Mouse (Mus musculus): ENCODE measurements around the gene Jpt1.
"Not testable (repeated sequence)": the region's sequence is repeated elsewhere in the genome, so short reads cannot be mapped to it uniquely, and the experiment has no call there.

Gene Jpt1

GRCm38 (mm10) chr11:115512004-115512403 is 2.2 kb downstream of the Jpt1 start:
- no peak for DNase-seq (ENCODE audit: low spot score in 2 of 2)

- no peak for DNase-seq (ENCODE audit: low spot score in 2 of 2)
Observed at GRCm38 (mm10) chr11:115511121-115511520, 3.1 kb downstream of the Jpt1 start.

- no peak for DNase-seq (ENCODE audit: low spot score in 2 of 2)
Observed at GRCm38 (mm10) chr11:115510507-115510888, 3.7 kb downstream of the Jpt1 start.

GRCm38 (mm10) chr11:115509773-115510506 is 4.2 kb downstream of the Jpt1 start:
- no peak for DNase-seq (ENCODE audit: low spot score in 2 of 2)

- no peak for DNase-seq (ENCODE audit: low spot score in 2 of 2)
Observed at GRCm38 (mm10) chr11:115508061-115508460, 6.1 kb downstream of the Jpt1 start.

DNA sequence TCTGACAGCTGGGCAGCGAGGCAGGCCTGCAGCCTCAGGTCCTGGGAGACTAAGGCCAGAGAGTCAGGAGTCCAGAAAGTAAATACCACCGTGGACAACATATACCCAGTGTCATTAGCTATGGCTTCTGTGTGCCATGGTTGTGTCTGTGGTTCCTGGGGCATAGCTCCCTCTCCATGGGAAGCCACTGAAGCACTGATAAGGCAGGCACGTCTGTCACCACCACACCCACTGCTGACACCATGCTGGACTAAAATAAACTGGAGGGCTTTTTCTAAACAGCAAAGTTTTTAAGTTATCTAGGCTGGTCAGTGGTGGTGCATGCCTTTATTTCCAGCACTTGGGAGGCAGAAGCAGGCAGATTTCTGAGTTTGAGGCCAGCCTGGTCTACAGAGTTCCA is 7.6 kb downstream of the Jpt1 start:
- DNase-seq (ENCODE audit: low spot score in 2 of 2): no peak

- DNase-seq (ENCODE audit: low spot score in 2 of 2): no peak
Observed at GRCm38 (mm10) chr11:115502636-115503035, 11.6 kb downstream of the Jpt1 start.

DNA sequence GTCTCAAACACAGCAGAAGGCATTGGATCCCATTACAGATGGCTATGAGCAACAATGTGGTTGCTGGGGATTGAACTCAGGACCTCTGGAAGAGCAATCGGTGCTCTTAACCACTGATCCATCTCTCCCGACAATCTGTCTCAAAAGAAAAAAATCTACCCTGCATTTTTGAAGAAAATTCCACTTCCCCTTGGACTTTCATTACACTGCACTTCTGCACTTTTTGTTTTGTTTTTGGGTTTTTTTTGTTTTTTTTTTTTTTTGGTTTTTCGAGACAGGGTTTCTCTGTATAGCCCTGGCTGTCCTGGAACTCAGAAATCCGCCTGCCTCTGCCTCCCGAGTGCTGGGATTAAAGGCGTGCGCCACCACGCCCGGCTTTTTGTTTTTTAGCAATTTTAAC is 17.6 kb downstream of the Jpt1 start:
- DNase-seq (ENCODE audit: low spot score in 2 of 2): not testable (repeated sequence)

DNA sequence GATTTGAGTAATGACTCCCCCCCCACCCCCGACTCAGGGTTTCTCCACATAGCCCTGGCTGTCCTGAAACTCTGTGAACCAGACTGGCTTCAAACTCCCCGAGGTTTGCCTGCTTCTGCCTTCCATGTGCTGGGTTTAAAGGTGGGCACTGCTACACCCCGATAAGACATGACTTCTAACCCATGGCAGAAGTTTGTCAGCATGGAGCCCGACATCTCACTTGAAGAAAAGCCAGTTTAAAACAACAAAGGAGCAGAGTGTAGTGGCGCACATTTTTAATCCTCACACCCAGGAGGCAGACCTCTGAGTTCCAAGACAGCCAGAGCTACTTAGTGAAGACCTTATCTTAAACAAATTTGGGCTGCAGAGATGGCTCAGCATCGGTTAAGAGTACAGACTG is 21.8 kb downstream of the Jpt1 start:
- DNase-seq (ENCODE audit: low spot score in 2 of 2): no peak

- peak; percentile 79 to 84 for DNase-seq (ENCODE audit: low spot score in 2 of 2)
Observed at GRCm38 (mm10) chr11:115491356-115492083, 22.7 kb downstream of the Jpt1 start, which contains the start of gene Nt5c. Nt5c (minus strand) TSS chr11:115491862.

DNA sequence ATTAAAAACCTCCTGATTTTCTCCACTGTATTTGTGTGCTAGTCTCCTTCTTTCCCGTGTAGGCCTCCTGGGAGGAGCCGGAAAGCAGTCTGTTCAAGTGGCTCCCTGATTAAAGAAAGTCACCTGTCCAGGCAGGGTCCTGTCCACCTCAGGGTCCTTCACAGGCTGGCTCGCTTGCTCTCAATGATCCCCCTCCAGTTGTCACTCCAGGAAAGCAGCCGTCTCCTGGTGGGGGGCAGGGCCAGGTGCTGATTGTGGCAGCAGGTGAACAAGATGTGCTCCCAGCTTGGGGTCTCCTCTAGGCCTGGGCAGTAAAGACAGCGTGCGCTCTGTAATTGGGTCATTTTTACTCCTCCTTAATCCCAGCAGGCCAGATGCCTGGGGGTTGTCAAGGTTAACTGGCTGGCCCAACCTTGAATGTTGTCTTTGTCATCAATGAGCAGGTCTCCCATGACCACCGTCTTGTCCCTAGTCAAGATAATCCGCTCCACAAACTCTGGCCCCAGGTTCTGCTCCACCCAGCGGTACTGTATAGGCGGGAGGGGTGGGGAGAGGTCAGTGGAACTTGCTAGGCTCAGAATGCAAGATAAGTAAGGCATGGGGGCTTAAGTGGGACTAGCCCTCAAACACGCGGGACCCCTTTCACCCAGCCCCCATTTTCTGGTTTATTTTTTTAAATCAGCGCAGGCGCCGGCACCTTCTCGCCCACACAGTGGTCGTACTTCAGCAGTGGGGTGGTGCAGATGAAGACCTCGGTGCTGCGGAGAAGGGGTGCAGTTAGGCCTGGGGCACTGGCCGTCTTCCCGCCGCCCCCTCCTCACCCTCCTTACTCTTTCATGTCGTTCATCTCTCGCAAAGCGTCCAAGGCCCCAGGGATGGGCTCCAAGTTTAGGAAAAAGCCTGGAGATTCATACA is 23.5 kb downstream of the Jpt1 start:
- DNase-seq (ENCODE audit: low spot score in 2 of 2): no peak

DNA sequence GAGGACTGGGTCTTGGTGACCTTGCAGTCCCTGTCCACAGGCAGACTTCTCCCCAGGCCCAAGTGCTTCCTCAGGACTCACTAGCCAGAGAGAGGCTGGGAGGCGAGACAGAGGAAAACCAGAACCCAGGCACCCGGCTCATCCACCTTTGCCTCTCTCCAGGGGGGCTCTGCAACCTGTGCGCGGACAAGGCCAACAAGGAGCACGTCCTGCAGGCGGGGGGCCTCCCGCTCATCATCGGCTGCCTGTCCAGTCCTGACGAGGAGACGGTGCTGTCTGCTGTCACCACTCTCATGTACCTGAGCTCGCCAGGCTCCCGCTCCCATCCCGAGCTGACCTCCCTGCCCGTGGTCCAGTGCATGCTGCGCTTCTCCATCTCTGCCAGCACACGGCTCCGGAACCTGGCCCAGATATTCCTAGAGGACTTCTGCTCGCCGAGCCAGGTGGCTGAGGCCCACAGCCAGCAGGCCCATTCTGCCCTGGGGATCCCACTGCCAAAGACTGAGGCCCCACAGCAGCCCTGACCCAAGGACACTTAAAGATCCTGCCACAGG is 25.6 kb downstream of the Jpt1 start:
- no peak for DNase-seq (ENCODE audit: low spot score in 2 of 2)

DNA sequence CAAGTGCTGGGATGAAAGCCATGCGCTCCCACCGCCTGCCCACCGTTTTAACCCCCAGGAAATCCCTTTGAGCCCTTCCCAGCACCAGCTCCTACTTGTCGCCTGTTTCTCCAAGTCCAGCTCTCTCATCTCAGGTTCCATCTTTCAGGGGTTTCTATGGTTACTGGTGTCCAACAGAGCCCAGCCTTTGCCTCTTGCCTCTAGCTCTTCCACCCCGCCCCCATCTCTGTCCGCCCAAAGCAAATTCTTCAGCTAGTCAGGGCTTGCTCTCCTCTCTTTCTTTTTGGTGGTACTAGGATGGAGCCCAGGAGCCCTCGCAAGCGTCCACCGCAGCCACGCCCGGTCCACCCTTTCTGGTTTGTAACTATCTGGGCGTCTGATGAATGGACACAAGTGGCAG is 29.0 kb downstream of the Jpt1 start:
- no peak for DNase-seq (ENCODE audit: low spot score in 2 of 2)

GRCm38 (mm10) chr11:115483726-115484125 is 30.5 kb downstream of the Jpt1 start:
- peak; percentile 57 to 60 for DNase-seq (ENCODE audit: low spot score in 2 of 2)

DNA sequence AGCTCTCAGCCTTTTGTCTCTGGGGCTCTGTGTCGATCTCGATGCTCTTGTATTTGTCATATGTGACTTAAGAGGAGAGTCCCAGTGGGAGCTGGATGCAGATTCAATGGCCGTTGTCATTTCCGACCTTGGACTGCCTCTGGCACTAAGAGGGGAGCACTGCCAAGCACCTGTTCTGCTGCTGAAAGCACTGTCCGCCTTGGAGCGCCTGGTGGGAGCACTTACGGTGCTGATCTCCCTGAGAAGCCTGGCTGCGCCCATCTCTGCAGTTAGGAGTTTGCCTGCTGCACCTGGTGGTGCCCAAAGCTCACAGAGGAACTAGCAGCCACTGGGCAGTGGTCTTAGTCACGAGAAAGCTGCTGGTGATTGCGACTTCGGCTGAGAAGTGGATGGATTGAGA is 30.9 kb downstream of the Jpt1 start:
- DNase-seq (ENCODE audit: low spot score in 2 of 2): no peak

GRCm38 (mm10) chr11:115481553-115482259 is 32.5 kb downstream of the Jpt1 start:
- peak; percentile 57 to 79 for DNase-seq (ENCODE audit: low spot score in 2 of 2)

DNA sequence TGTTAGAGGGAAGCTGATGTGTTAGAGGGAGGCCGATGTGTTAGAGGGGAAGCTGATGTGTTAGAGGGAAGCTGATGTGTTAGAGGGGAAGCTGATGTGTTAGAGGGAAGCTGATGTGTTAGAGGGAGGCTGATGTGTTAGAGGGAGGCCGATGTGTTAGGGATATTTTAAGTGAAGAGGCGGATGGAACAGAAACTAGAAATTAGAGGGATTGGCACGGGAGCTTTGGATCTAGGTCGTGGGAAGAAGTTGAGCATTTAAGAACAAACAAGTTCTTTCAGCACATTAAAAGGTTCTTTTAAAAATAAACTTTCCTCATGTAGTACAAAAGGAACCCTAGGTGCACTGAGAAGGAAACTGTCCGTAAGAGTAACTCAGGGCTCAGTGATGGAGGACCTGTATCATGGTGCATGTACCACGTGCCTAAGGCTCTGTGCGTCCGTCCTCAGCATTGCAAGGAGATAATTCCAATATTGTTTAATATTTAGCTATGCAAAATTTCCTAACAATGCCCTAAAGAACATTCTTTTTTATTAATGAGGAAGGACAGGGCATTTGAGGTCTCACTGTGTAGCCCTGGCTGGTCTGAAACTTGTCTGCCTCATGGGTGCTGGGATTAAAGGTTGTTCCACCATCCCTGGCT is 35.8 kb downstream of the Jpt1 start:
- DNase-seq (ENCODE audit: low spot score in 2 of 2): no peak

DNA sequence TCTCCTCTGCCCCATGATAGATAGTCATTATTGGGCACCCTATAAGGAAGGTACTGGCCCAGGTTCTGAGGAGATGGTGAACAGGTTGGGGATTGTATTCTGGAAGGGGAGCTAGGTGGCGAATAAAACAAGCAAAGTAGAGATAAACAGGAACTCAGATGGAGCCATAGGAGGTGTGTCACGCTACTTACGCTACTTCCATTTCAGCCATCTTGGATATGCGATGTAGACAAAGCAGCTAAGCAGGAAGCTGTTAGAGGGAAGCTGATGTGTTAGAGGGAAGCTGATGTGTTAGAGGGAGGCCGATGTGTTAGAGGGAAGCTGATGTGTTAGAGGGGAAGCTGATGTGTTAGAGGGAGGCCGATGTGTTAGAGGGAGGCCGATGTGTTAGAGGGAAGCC is 36.8 kb downstream of the Jpt1 start:
- not testable (repeated sequence) for DNase-seq (ENCODE audit: low spot score in 2 of 2)

DNA sequence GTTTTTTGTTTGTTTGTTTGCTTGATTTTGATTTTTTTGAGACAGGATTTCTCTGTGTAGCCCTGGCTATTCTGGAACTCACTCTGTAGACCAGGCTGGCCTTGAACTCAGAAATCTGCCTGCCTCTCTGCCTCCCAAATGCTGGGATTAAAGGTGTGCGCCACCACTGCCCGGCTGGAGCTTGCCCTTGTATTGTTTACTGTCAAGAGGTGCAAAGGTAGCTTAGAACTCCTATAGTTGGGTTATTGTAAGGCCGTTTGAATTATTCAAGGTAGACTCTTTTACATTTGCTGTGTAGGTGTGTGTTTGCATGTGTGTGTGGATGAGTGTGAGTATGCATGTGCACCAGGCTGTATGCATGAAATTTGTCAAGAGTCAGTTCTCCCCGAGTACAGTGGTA is 37.6 kb downstream of the Jpt1 start:
- not testable (repeated sequence) for DNase-seq (ENCODE audit: low spot score in 2 of 2)

DNA sequence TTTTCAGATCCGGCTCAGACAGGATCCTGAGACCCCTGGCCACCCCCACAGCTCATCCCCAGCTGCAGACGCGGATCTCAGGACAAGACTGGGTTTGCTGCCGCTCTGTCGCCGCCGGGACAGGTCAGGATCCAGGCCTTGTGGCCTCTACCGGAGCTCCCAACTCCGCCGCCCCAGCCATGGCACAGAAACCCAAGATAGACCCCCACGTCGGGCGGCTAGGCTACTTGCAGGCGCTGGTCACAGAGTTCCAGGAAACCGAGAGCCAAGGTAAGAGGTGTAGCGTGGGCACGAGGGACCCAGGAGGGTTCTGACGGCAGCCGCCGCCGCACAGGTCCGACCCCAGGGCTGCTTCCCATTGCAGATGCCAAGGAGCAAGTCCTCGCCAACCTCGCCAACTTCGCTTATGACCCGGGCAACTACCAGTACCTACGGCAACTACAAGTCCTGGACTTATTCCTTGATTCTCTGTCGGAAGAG is 38.4 kb downstream of the Jpt1 start:
- no peak for DNase-seq (ENCODE audit: low spot score in 2 of 2)
